Mouse (Mus musculus) forebrain, embryonic 12.5 days (tissue): Measurements from ENCODE around the gene Srd5a3. TPM values are rescaled to one million over a fixed set of nuclear protein-coding genes. Genes with fewer than 3 reads are reported as not detected.

Experiments used
- ATAC-seq: fragments of 200-750 bp; cut with Nextera tagmentation; 2 replicates; pipeline ENCODE4 v1.8.0; 2017; ENCODE audit warnings: moderate TSS enrichment; ENCODE audit not compliant: low FRiP score
- H3K27ac ChIP-seq: fragments of 300-500 bp; sonication (generic); 2 replicates; pipeline ENCODE4 v1.5.1; 2016; ENCODE audit warnings: mild to moderate bottlenecking
- H3K27me3 ChIP-seq: fragments of 300-500 bp; sonication (generic); 2 replicates; pipeline ENCODE4 v1.6.1; 2016; ENCODE audit warnings: mild to moderate bottlenecking
- H3K36me3 ChIP-seq: fragments of 300-500 bp; sonication (generic); replicated peaks from 2 replicates; pipeline ENCODE4 v1.6.1; 2016; ENCODE audit warnings: mild to moderate bottlenecking
- H3K4me1 ChIP-seq: fragments of 300-500 bp; sonication (generic); 2 replicates; pipeline ENCODE4 v1.6.1; 2016
- H3K4me2 ChIP-seq: fragments of 300-500 bp; sonication (generic); 2 replicates; pipeline ENCODE4 v1.6.1; 2016; ENCODE audit warnings: mild to moderate bottlenecking, moderate library complexity
- H3K4me3 ChIP-seq: fragments of 300-500 bp; sonication (generic); replicated peaks from 2 replicates; pipeline ENCODE4 v1.5.1; 2016; ENCODE audit warnings: mild to moderate bottlenecking
- H3K9ac ChIP-seq: fragments of 300-500 bp; sonication (generic); 2 replicates; pipeline ENCODE4 v1.6.1; 2016; ENCODE audit warnings: mild to moderate bottlenecking
- H3K9me3 ChIP-seq: fragments of 300-500 bp; sonication (generic); 2 replicates; pipeline ENCODE4 v1.6.1; 2016
- WGBS: fragments of 180-500 bp; shearing (Covaris S2); methylation state at CpG from one replicate; pipeline ENCODE4 v1.1.7; 2016; 5-methylcytosine and 5-hydroxymethylcytosine counted together
- polyA plus RNA-seq: library from polyadenylated mRNA; unstranded; fragments of >200 nt; fragmentation: Nextera tagmentation; extraction: Ambion mirVana; gene quantifications from 2 replicates; pipeline ENCODE4 v1.2.1, GENCODE M21; 2016

Srd5a3 gene
- polyA plus RNA-seq, 1 experiment from 2014 or later, result 15.7 TPM

GRCm38 (mm10) chr5:76179791-76180190 is 39.7 kb downstream of the Srd5a3 start:
- H3K36me3 ChIP-seq, result no peaks in the 10 kb centered on the region
- H3K4me2 ChIP-seq, result no peak overlapping the region
- WGBS, result 88% methylated on average over 5 of the region's 5 CpGs
- no peaks in the 10 kb centered on the region for H3K9me3 ChIP-seq
- peaks cover 5% of the 10 kb centered on the region for H3K4me1 ChIP-seq
- H3K4me3 ChIP-seq, result no peak overlapping the region
- no peak overlapping the region for H3K9ac ChIP-seq
- H3K27me3 ChIP-seq, result 0 out of 2 replicates have a peak, but pooled peaks cover 10% of the 10 kb centered on the region
- H3K27ac ChIP-seq, result no peak overlapping the region
- ATAC-seq, result no peak

- Histone ChIP-seq H3K36me3 (0 out of 2 replicates have a peak, but pooled peaks cover 4% of the 10 kb centered on the region), H3K9ac (no peak overlapping the region), H3K27ac (no peak overlapping the region), H3K9me3 (no peaks in the 10 kb centered on the region), H3K4me3 (no peak overlapping the region), H3K27me3 (0 out of 2 replicates have a peak, but pooled peaks cover 10% of the 10 kb centered on the region), H3K4me2 (no peak overlapping the region), H3K4me1 (peaks cover 16% of the 10 kb centered on the region)
- no peak for ATAC-seq
- 70% methylated on average over 3 of the region's 3 CpGs for WGBS
These were observed 42.3 kb downstream of the Srd5a3 start for GRCm38 (mm10) chr5:76182326-76182725.

- Histone ChIP-seq H3K27me3 (0 out of 2 replicates have a peak, but pooled peaks cover 10% of the 10 kb centered on the region), H3K36me3 (0 out of 2 replicates have a peak, but pooled peaks cover 4% of the 10 kb centered on the region), H3K4me3 (peak overlapping the region; percentile 92), H3K4me2 (peak overlapping the region; percentile 75), H3K27ac (0 out of 2 replicates have a peak overlapping the region, but pooled peaks have one; percentile 97), H3K9me3 (no peaks in the 10 kb centered on the region), H3K4me1 (peaks cover 16% of the 10 kb centered on the region), H3K9ac (peak overlapping the region; percentile 96)
- 38% methylated on average over 17 of the region's 17 CpGs for WGBS
- no peak for ATAC-seq
These were observed 43.1 kb downstream of the Srd5a3 start for GRCm38 (mm10) chr5:76183043-76183749.

- Histone ChIP-seq H3K4me1 (peaks cover 16% of the 10 kb centered on the region), H3K9me3 (no peaks in the 10 kb centered on the region), H3K27me3 (0 out of 2 replicates have a peak, but pooled peaks cover 10% of the 10 kb centered on the region), H3K27ac (peak within 1 kb of the TSS; percentile 97), H3K36me3 (0 out of 2 replicates have a peak, but pooled peaks cover 4% of the 10 kb centered on the region), H3K4me3 (peak within 1 kb of the TSS; percentile 92), H3K9ac (peak within 1 kb of the TSS; percentile 96), H3K4me2 (peak within 1 kb of the TSS; percentile 75)
- WGBS, result under 1% methylated on average over 57 of the region's 62 CpGs
- peak; percentile 98 for ATAC-seq
These were observed 43.7 kb downstream of the Srd5a3 start, which contains the start of gene Tmem165 for GRCm38 (mm10) chr5:76183750-76184261. Gene Tmem165, plus strand, starts transcription at chr5:76183880.

GRCm38 (mm10) chr5:76184286-76185080 is 44.4 kb downstream of the Srd5a3 start:
- Histone ChIP-seq H3K4me2 (peak overlapping the region; percentile 75), H3K27me3 (0 out of 2 replicates have a peak, but pooled peaks cover 10% of the 10 kb centered on the region), H3K36me3 (0 out of 2 replicates have a peak, but pooled peaks cover 4% of the 10 kb centered on the region), H3K9me3 (no peaks in the 10 kb centered on the region), H3K9ac (peak overlapping the region; percentile 96), H3K4me3 (peak overlapping the region; percentile 92), H3K4me1 (peaks cover 22% of the 10 kb centered on the region), H3K27ac (peak overlapping the region; percentile 97)
- peak; percentile 92 for ATAC-seq
- WGBS, result 4% methylated on average over 38 of the region's 38 CpGs

DNA sequence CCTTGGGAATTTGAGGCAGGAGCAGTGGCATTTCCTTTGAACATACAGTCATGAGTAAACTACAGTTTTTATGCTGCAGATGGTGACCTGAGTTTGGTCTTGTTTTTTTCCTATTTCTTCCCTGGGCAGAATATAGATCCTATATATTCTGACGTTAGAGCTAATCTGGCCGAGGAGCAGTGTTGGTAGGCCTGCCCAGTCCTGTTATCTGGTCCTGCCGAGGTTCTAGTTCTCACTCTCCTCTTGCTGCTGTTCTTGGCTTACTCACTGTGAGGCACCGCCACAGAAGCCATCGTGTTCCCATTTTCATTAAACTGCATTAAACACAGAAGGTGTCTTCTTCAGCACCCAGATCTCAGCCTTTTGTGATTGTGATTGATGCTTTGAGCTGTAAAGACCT is 47.8 kb downstream of the Srd5a3 start:
- WGBS, result 86% methylated on average over 5 of the region's 5 CpGs
- Histone ChIP-seq H3K4me2 (no peak overlapping the region), H3K9me3 (no peaks in the 10 kb centered on the region), H3K4me1 (peaks cover 24% of the 10 kb centered on the region), H3K36me3 (peaks cover 12% of the 10 kb centered on the region; the same call in 1 of the 2 replicates), H3K4me3 (no peak overlapping the region), H3K27me3 (0 out of 2 replicates have a peak, but pooled peaks cover 3% of the 10 kb centered on the region), H3K9ac (no peak overlapping the region), H3K27ac (no peak overlapping the region)
- no peak for ATAC-seq

GRCm38 (mm10) chr5:76190609-76191008 is 50.5 kb downstream of the Srd5a3 start:
- no peak for ATAC-seq
- Histone ChIP-seq H3K27me3 (no peaks in the 10 kb centered on the region), H3K4me3 (no peak overlapping the region), H3K27ac (no peak overlapping the region), H3K36me3 (peaks cover 20% of the 10 kb centered on the region; the same call in 1 of the 2 replicates), H3K4me1 (peaks cover 11% of the 10 kb centered on the region), H3K4me2 (no peak overlapping the region), H3K9ac (no peak overlapping the region), H3K9me3 (no peaks in the 10 kb centered on the region)
- 95% methylated on average over 4 of the region's 4 CpGs for WGBS

DNA sequence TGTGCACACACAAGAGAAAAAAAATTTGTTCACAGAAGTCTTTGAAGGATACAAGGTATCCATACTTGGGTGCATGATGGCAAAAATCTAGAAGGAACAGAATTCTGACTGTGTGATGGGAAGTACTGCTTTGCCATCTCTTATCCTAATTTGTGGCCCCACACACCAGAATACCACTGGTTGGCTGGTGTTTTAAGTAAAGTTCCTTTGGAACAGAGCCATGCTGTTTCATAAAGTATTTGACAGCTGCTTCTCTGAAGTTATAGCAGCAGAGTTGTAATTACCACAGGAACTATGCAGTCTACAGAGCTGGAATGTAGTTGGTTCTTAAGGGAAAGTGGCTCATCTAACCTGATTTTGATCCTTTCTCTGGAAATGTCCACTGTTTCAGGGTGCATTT is 53.0 kb downstream of the Srd5a3 start:
- peaks cover 8% of the 10 kb centered on the region for H3K4me1 ChIP-seq
- no peak overlapping the region for H3K4me2 ChIP-seq
- peaks cover 26% of the 10 kb centered on the region; the same call in 1 of the 2 replicates for H3K36me3 ChIP-seq
- no peak for ATAC-seq
- no peak overlapping the region for H3K27ac ChIP-seq
- H3K9ac ChIP-seq, result no peak overlapping the region
- no peak overlapping the region for H3K4me3 ChIP-seq
- no peaks in the 10 kb centered on the region for H3K27me3 ChIP-seq
- no peaks in the 10 kb centered on the region for H3K9me3 ChIP-seq

DNA sequence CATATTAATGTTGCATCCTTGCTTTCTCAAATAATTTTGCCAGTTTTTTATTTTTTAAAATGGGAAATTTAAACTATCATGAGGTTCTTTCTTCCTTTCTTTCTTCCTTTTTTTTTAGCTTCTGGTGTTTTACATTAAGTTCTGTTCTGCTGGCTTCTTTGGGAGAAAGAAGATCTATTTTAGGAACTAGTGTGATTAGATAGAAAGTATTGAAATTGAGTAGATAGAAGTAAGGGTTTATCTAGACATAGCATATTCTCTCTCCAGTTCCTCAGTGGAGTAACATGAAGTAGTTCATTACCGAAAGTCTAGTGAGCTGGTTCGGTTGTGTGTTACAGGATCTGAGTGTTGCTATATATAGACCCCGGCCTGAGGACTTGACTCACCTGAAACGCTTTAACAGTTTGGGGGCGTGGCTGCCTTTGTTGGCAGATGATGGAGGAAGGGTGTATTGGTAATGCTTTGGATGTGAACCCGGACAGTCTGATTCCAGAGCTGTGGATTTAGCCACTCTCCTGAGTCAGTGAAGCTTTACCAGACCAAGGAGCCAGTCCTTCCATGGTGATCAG is 54.4 kb downstream of the Srd5a3 start:
- no peaks in the 10 kb centered on the region for H3K27me3 ChIP-seq
- no peak overlapping the region for H3K4me3 ChIP-seq
- H3K4me2 ChIP-seq, result no peak overlapping the region
- no peak for ATAC-seq
- H3K9me3 ChIP-seq, result no peaks in the 10 kb centered on the region
- 94% methylated on average over 6 of the region's 6 CpGs for WGBS
- H3K9ac ChIP-seq, result no peak overlapping the region
- H3K36me3 ChIP-seq, result peaks cover 29% of the 10 kb centered on the region
- H3K4me1 ChIP-seq, result peaks cover 2% of the 10 kb centered on the region; the same call in 1 of the 2 replicates
- H3K27ac ChIP-seq, result no peak overlapping the region

- H3K4me2 ChIP-seq, result no peak overlapping the region
- peaks cover 59% of the 10 kb centered on the region for H3K36me3 ChIP-seq
- no peak overlapping the region for H3K9ac ChIP-seq
- H3K9me3 ChIP-seq, result no peaks in the 10 kb centered on the region
- H3K27ac ChIP-seq, result no peak overlapping the region
- H3K4me3 ChIP-seq, result no peak overlapping the region
- no peak for ATAC-seq
- no peaks in the 10 kb centered on the region for H3K27me3 ChIP-seq
- no peaks in the 10 kb centered on the region for H3K4me1 ChIP-seq
- WGBS, result 90% methylated on average over 13 of the region's 13 CpGs
These were observed 59.3 kb downstream of the Srd5a3 start for GRCm38 (mm10) chr5:76199346-76199745.

- Histone ChIP-seq H3K4me3 (no peak overlapping the region), H3K9me3 (no peaks in the 10 kb centered on the region), H3K9ac (no peak overlapping the region), H3K4me2 (no peak overlapping the region), H3K27ac (no peak overlapping the region), H3K4me1 (no peaks in the 10 kb centered on the region), H3K36me3 (peaks cover 78% of the 10 kb centered on the region), H3K27me3 (no peaks in the 10 kb centered on the region)
- ATAC-seq, result no peak
- 98% methylated on average over 3 of the region's 3 CpGs for WGBS
These were observed 63.1 kb downstream of the Srd5a3 start for GRCm38 (mm10) chr5:76203171-76203570.
